Mouse (Mus musculus): Measurements from ENCODE around the gene Atp5b. TPM values are rescaled to one million over a fixed set of nuclear protein-coding genes. Genes with fewer than 3 reads are reported as not detected.
"Not testable (repeated sequence)": the region's sequence is repeated elsewhere in the genome, so short reads cannot be mapped to it uniquely, and the experiment has no call there.

The Atp5b gene
- polyA plus RNA-seq, 2 experiments = 1,269 to 2,011 TPM

- DNase-seq (ENCODE audit: low spot score) (no peak), ATAC-seq (ENCODE audit: low FRiP score, low read depth) (no peak)
- Histone ChIP-seq H3K27me3 (ENCODE audit: control insufficient read depth, insufficient read depth, low read length) (no peaks in the 10 kb centered on the region), H3K36me3 (ENCODE audit: control insufficient read depth, insufficient read depth, low read length) (peaks cover 66% of the 10 kb centered on the region), H3K4me1 (ENCODE audit: control insufficient read depth, insufficient read depth, low read length) (no peaks in the 10 kb centered on the region), H3K4me2 (replicated peaks; ENCODE audit: low read depth, low read length, severe bottlenecking) (no peak overlapping the region), H3K4me3 (replicated peaks; ENCODE audit: low read length) (no peak overlapping the region), H3K9ac (ENCODE audit: low read depth, low read length, severe bottlenecking) (no peak overlapping the region), H3K9me3 (ENCODE audit: control insufficient read depth, low read length) (no peaks in the 10 kb centered on the region), H3K27ac (replicated peaks; ENCODE audit: low read depth, low read length) (no peak overlapping the region)
- no peak for TF ChIP-seq POLR2A (IDR thresholded peaks at IDR 0.05; ENCODE audit: borderline replicate concordance, extremely low read depth, insufficient read depth, insufficient read length)
- 90% methylated on average over 2 of the region's 2 CpGs for WGBS
Observed at GRCm38 (mm10) chr10:128049741-128050140, 33.3 kb upstream of the Atp5b start.

DNA sequence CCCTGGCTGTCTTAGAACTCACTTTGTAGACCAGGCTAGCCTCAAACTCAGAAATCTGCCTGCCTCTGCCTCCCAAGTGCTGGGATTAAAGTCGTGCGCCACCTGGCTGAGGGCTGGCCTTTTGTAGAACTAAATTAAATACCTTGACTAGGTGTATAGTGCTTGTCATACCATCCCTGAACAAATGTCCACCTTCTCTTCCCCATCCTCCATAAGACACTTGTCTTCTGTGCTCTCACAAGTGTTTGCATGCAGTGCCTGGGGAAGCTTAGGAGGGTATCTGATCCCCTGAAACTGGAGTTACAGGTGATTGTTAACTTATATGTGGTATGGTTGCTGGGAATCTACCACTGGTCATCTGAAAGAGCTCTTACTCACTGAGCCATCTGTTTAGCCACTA lies 32.7 kb upstream of the Atp5b start:
- no peaks in the 10 kb centered on the region for H3K4me1 ChIP-seq (ENCODE audit: control insufficient read depth, insufficient read depth, low read length)
- H3K27ac ChIP-seq (replicated peaks; ENCODE audit: low read depth, low read length) = no peak overlapping the region
- no peak for ATAC-seq (ENCODE audit: low FRiP score, low read depth)
- TF ChIP-seq POLR2A (IDR thresholded peaks at IDR 0.05; ENCODE audit: borderline replicate concordance, extremely low read depth, insufficient read depth, insufficient read length) = no peak
- H3K36me3 ChIP-seq (ENCODE audit: control insufficient read depth, insufficient read depth, low read length) = peaks cover 60% of the 10 kb centered on the region
- H3K4me2 ChIP-seq (replicated peaks; ENCODE audit: low read depth, low read length, severe bottlenecking) = no peak overlapping the region
- H3K27me3 ChIP-seq (ENCODE audit: control insufficient read depth, insufficient read depth, low read length) = no peaks in the 10 kb centered on the region
- 89% methylated on average over 2 of the region's 2 CpGs for WGBS
- no peaks in the 10 kb centered on the region for H3K9me3 ChIP-seq (ENCODE audit: control insufficient read depth, low read length)
- no peak overlapping the region for H3K9ac ChIP-seq (ENCODE audit: low read depth, low read length, severe bottlenecking)
- DNase-seq (ENCODE audit: low spot score) = no peak
- no peak overlapping the region for H3K4me3 ChIP-seq (replicated peaks; ENCODE audit: low read length)

GRCm38 (mm10) chr10:128051589-128051988 lies 31.5 kb upstream of the Atp5b start:
- no peak for ATAC-seq (ENCODE audit: low FRiP score, low read depth)
- WGBS = 93% methylated on average over 5 of the region's 5 CpGs
- no peak overlapping the region for H3K4me2 ChIP-seq (replicated peaks; ENCODE audit: low read depth, low read length, severe bottlenecking)
- H3K36me3 ChIP-seq (ENCODE audit: control insufficient read depth, insufficient read depth, low read length) = peaks cover 48% of the 10 kb centered on the region
- no peak for DNase-seq (ENCODE audit: low spot score)
- no peak overlapping the region for H3K4me3 ChIP-seq (replicated peaks; ENCODE audit: low read length)
- H3K27me3 ChIP-seq (ENCODE audit: control insufficient read depth, insufficient read depth, low read length) = no peaks in the 10 kb centered on the region
- no peaks in the 10 kb centered on the region for H3K9me3 ChIP-seq (ENCODE audit: control insufficient read depth, low read length)
- no peak overlapping the region for H3K9ac ChIP-seq (ENCODE audit: low read depth, low read length, severe bottlenecking)
- no peak overlapping the region for H3K27ac ChIP-seq (replicated peaks; ENCODE audit: low read depth, low read length)
- no peaks in the 10 kb centered on the region for H3K4me1 ChIP-seq (ENCODE audit: control insufficient read depth, insufficient read depth, low read length)
- TF ChIP-seq POLR2A (IDR thresholded peaks at IDR 0.05; ENCODE audit: borderline replicate concordance, extremely low read depth, insufficient read depth, insufficient read length) = no peak

DNA sequence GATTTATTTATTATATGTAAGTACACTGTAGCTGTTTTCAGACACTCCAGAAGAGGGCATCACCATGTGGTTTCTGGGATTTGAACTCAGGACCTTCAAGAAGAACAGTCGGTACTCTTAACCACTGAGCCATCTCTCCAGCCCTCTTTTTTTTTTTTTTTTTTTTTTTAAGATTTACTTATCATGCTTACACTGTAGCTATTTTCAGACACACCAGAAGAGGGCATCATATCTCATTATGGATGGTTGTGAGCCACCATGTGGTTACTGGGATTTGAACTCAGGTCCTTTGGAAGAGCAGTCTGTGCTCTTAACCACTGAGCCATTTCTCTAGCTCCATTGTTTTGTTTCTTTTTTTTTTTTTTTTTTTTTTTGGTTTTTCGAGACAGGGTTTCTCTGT lies 30.9 kb upstream of the Atp5b start:
- not testable (repeated sequence) for DNase-seq (ENCODE audit: low spot score); H3K9me3 ChIP-seq (ENCODE audit: control insufficient read depth, low read length)

GRCm38 (mm10) chr10:128053001-128053400 lies 30.1 kb upstream of the Atp5b start:
- Histone ChIP-seq H3K9me3 (ENCODE audit: control insufficient read depth, low read length) (no peaks in the 10 kb centered on the region), H3K27me3 (ENCODE audit: control insufficient read depth, insufficient read depth, low read length) (no peaks in the 10 kb centered on the region), H3K4me1 (ENCODE audit: control insufficient read depth, insufficient read depth, low read length) (peaks cover 5% of the 10 kb centered on the region; the same call in 1 of the 2 replicates), H3K36me3 (ENCODE audit: control insufficient read depth, insufficient read depth, low read length) (peaks cover 34% of the 10 kb centered on the region), H3K4me3 (replicated peaks; ENCODE audit: low read length) (no peak overlapping the region), H3K4me2 (replicated peaks; ENCODE audit: low read depth, low read length, severe bottlenecking) (no peak overlapping the region), H3K9ac (ENCODE audit: low read depth, low read length, severe bottlenecking) (no peak overlapping the region), H3K27ac (replicated peaks; ENCODE audit: low read depth, low read length) (no peak overlapping the region)
- 89% methylated on average over 8 of the region's 8 CpGs for WGBS
- TF ChIP-seq POLR2A (IDR thresholded peaks at IDR 0.05; ENCODE audit: borderline replicate concordance, extremely low read depth, insufficient read depth, insufficient read length) = no peak
- no peak for ATAC-seq (ENCODE audit: low FRiP score, low read depth)
- no peak for DNase-seq (ENCODE audit: low spot score)

More for the DNA sequence above, 30.9 kb upstream of the Atp5b start:
- peaks cover 43% of the 10 kb centered on the region for H3K36me3 ChIP-seq (ENCODE audit: control insufficient read depth, insufficient read depth, low read length)
- H3K4me2 ChIP-seq (replicated peaks; ENCODE audit: low read depth, low read length, severe bottlenecking); H3K9ac ChIP-seq (ENCODE audit: low read depth, low read length, severe bottlenecking); ATAC-seq (ENCODE audit: low FRiP score, low read depth); H3K27me3 ChIP-seq (ENCODE audit: control insufficient read depth, insufficient read depth, low read length); H3K27ac ChIP-seq (replicated peaks; ENCODE audit: low read depth, low read length); H3K4me1 ChIP-seq (ENCODE audit: control insufficient read depth, insufficient read depth, low read length); H3K4me3 ChIP-seq (replicated peaks; ENCODE audit: low read length): not testable (repeated sequence)
- 100% methylated on average over 1 of the region's 2 CpGs for WGBS

- Histone ChIP-seq H3K36me3 (ENCODE audit: control insufficient read depth, insufficient read depth, low read length) (peaks cover 11% of the 10 kb centered on the region; the same call in 1 of the 2 replicates), H3K9me3 (ENCODE audit: control insufficient read depth, low read length) (no peaks in the 10 kb centered on the region), H3K9ac (ENCODE audit: low read depth, low read length, severe bottlenecking) (peak overlapping the region; percentile 94), H3K27me3 (ENCODE audit: control insufficient read depth, insufficient read depth, low read length) (no peaks in the 10 kb centered on the region), H3K27ac (replicated peaks; ENCODE audit: low read depth, low read length) (peak overlapping the region; percentile 96), H3K4me3 (replicated peaks; ENCODE audit: low read length) (peak overlapping the region; percentile 90), H3K4me2 (replicated peaks; ENCODE audit: low read depth, low read length, severe bottlenecking) (peak overlapping the region; percentile 68), H3K4me1 (ENCODE audit: control insufficient read depth, insufficient read depth, low read length) (peaks cover 15% of the 10 kb centered on the region)
- no peak for DNase-seq (ENCODE audit: low spot score)
- no peak for TF ChIP-seq POLR2A (IDR thresholded peaks at IDR 0.05; ENCODE audit: borderline replicate concordance, extremely low read depth, insufficient read depth, insufficient read length)
- WGBS = 2% methylated on average over 18 of the region's 18 CpGs
- ATAC-seq (ENCODE audit: low FRiP score, low read depth) = peak; percentile 24
Observed at GRCm38 (mm10) chr10:128058184-128058583, 24.9 kb upstream of the Atp5b start.

Data from limb, embryonic 14.5 days (tissue).